Mouse (Mus musculus): ENCODE results near the gene BC025446. TPM values are rescaled to one million over a fixed set of nuclear protein-coding genes. Genes with fewer than 3 reads are reported as not detected.
"Not testable (repeated sequence)": the region's sequence is repeated elsewhere in the genome, so short reads cannot be mapped to it uniquely, and the experiment has no call there.

BC025446 gene
- polyA plus RNA-seq (2016; fragmentation: Nextera tagmentation; extraction: Ambion mirVana): not detected in 2 replicates

- Histone ChIP-seq H3K9me3 (replicated peaks) (no peaks in the 10 kb centered on the region), H3K27me3 (ENCODE audit: low read depth, poor library complexity, severe bottlenecking) (no peaks in the 10 kb centered on the region), H3K4me1 (no peaks in the 10 kb centered on the region), H3K4me3 (no peak within 1 kb of the TSS), H3K36me3 (no peaks in the 10 kb centered on the region), H3K27ac (no peak within 1 kb of the TSS)
- no peak for DNase-seq (ENCODE audit: low spot score)
- whole genome bisulfite sequencing: 83% methylated on average over 7 of the region's 7 CpGs
These were observed at the start of gene BC025446 for GRCm38 (mm10) chr15:75215778-75216691. Gene BC025446, plus strand, starts transcription at chr15:75216376.

DNA sequence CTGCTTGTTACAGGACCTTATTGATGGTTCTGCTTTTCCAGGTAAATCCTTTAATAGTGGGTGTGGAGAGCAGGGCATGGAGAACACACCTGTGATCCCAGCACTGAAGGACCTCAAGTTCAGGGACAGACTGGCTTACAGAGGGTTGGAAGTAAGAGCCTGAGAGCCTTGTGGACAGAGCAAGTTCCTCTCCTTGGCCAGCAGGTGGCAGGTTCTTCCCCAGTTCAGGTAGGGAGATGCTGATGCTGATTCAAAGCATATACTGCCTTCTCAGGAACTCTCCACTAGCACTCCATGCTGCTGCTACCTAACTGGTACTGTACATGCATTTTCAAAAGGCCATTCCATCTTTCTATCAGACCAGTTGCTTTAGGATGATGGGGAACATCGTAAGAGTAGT lies 40.7 kb upstream of the BC025446 start:
- Histone ChIP-seq H3K27ac (no peak overlapping the region), H3K9me3 (replicated peaks) (no peaks in the 10 kb centered on the region), H3K36me3 (no peaks in the 10 kb centered on the region), H3K4me1 (no peaks in the 10 kb centered on the region), H3K27me3 (ENCODE audit: low read depth, poor library complexity, severe bottlenecking) (no peaks in the 10 kb centered on the region), H3K4me3 (no peak overlapping the region)
- peak; percentile 38 for DNase-seq (ENCODE audit: low spot score)
- 63% methylated on average over 1 of the region's 1 CpGs for WGBS

GRCm38 (mm10) chr15:75186291-75186690 lies 29.9 kb upstream of the BC025446 start:
- no peaks in the 10 kb centered on the region for H3K4me1 ChIP-seq
- no peaks in the 10 kb centered on the region for H3K36me3 ChIP-seq
- no peak overlapping the region for H3K4me3 ChIP-seq
- H3K27me3 ChIP-seq (ENCODE audit: low read depth, poor library complexity, severe bottlenecking): no peaks in the 10 kb centered on the region
- H3K27ac ChIP-seq: no peak overlapping the region
- WGBS: 42% methylated on average over 2 of the region's 2 CpGs
- DNase-seq (ENCODE audit: low spot score): no peak
- H3K9me3 ChIP-seq (replicated peaks): no peaks in the 10 kb centered on the region

DNA sequence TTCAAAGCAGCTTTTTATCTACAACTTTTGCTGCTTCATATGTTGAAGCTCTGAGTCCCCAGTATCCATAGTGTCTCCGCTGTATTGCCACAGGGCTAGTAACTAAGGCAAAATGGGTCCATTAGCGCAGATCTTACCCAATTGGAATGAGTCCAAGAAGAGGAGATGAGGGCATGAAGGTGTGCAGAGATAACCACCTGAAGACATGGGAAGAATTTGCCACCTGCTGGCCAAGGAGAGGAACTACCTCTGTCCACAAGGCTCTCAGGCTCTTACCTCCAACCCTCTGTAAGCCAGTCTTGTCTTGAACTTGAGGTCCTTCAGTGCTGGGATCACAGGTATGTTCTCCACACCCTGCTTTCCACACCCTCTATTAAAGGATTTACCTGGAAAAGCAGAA lies 27.1 kb upstream of the BC025446 start:
- Histone ChIP-seq H3K4me1 (no peaks in the 10 kb centered on the region), H3K27me3 (ENCODE audit: low read depth, poor library complexity, severe bottlenecking) (no peaks in the 10 kb centered on the region), H3K4me3 (no peak overlapping the region), H3K36me3 (no peaks in the 10 kb centered on the region), H3K27ac (no peak overlapping the region), H3K9me3 (replicated peaks) (no peaks in the 10 kb centered on the region)
- 67% methylated on average over 2 of the region's 2 CpGs for WGBS
- DNase-seq (ENCODE audit: low spot score): no peak

- H3K36me3 ChIP-seq; H3K27me3 ChIP-seq (ENCODE audit: low read depth, poor library complexity, severe bottlenecking); H3K27ac ChIP-seq; H3K9me3 ChIP-seq (replicated peaks); H3K4me3 ChIP-seq; DNase-seq (ENCODE audit: low spot score); H3K4me1 ChIP-seq: not testable (repeated sequence)
- 42% methylated on average over 2 of the region's 3 CpGs for WGBS
These were observed 25.6 kb upstream of the BC025446 start for GRCm38 (mm10) chr15:75190560-75190959.

DNA sequence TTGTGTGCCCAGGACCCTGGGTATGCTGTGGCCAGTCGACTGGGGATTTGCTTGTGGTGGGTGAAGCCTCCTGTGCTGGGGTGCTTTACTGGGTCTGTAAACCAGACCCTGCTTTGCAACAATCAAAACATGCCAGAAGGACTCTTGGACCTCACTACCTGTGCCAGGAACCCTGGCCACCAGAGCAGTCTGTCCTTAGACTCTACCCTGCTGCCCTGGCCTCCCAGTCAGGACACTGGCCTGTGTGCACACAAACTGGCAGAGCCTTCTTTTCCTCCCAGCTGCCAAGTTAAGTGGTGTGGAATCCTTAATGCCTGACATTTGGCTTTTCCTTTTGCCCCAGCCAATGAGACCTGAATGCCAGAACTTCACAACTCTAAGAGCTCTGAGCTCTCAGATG lies 655 bp downstream of the BC025446 start:
- Histone ChIP-seq H3K4me3 (no peak overlapping the region), H3K4me1 (no peaks in the 10 kb centered on the region), H3K27me3 (ENCODE audit: low read depth, poor library complexity, severe bottlenecking) (no peaks in the 10 kb centered on the region), H3K36me3 (no peaks in the 10 kb centered on the region), H3K9me3 (replicated peaks) (no peaks in the 10 kb centered on the region), H3K27ac (no peak overlapping the region)
- 75% methylated on average over 1 of the region's 1 CpGs for WGBS
- no peak for DNase-seq (ENCODE audit: low spot score)

DNA sequence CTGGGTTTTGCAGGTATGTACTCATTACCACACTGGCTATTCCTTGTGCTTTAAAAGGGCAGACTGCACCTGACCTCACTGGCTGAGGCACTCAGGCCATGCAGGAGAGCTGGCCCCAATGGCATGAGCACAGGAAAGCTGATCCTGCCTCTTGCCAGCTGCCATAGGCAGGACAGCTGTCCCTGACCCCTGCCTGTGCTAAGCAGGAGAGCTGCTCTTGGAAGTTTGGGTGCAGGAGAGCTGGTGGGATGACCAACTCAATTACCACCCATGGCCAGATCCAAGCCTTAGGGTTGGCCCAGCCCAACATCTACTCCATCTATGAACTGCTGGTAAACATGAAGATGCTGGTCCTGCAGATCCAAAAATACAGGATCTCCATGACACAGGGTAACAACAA lies 5.8 kb downstream of the BC025446 start:
- no peaks in the 10 kb centered on the region for H3K4me1 ChIP-seq
- DNase-seq (ENCODE audit: low spot score): no peak
- no peaks in the 10 kb centered on the region for H3K27me3 ChIP-seq (ENCODE audit: low read depth, poor library complexity, severe bottlenecking)
- H3K4me3 ChIP-seq: no peak overlapping the region
- no peak overlapping the region for H3K27ac ChIP-seq
- no peaks in the 10 kb centered on the region for H3K36me3 ChIP-seq
- H3K9me3 ChIP-seq (replicated peaks): no peaks in the 10 kb centered on the region

- no peaks in the 10 kb centered on the region for H3K27me3 ChIP-seq (ENCODE audit: low read depth, poor library complexity, severe bottlenecking)
- WGBS: 97% methylated on average over 3 of the region's 3 CpGs
- no peaks in the 10 kb centered on the region for H3K36me3 ChIP-seq
- H3K27ac ChIP-seq: no peak overlapping the region
- H3K4me1 ChIP-seq: no peaks in the 10 kb centered on the region; the same call in 1 of the 2 replicates
- H3K9me3 ChIP-seq (replicated peaks): no peaks in the 10 kb centered on the region
- no peak overlapping the region for H3K4me3 ChIP-seq
- DNase-seq (ENCODE audit: low spot score): no peak
These were observed 21.6 kb downstream of the BC025446 start for GRCm38 (mm10) chr15:75237736-75238288.

GRCm38 (mm10) chr15:75240558-75240957 lies 24.4 kb downstream of the BC025446 start:
- WGBS: 49% methylated on average over 2 of the region's 2 CpGs
- no peaks in the 10 kb centered on the region for H3K9me3 ChIP-seq (replicated peaks)
- no peaks in the 10 kb centered on the region; the same call in 1 of the 2 replicates for H3K4me1 ChIP-seq
- DNase-seq (ENCODE audit: low spot score): no peak
- H3K27ac ChIP-seq: no peak overlapping the region
- H3K4me3 ChIP-seq: no peak overlapping the region
- H3K27me3 ChIP-seq (ENCODE audit: low read depth, poor library complexity, severe bottlenecking): no peaks in the 10 kb centered on the region
- no peaks in the 10 kb centered on the region for H3K36me3 ChIP-seq

DNA sequence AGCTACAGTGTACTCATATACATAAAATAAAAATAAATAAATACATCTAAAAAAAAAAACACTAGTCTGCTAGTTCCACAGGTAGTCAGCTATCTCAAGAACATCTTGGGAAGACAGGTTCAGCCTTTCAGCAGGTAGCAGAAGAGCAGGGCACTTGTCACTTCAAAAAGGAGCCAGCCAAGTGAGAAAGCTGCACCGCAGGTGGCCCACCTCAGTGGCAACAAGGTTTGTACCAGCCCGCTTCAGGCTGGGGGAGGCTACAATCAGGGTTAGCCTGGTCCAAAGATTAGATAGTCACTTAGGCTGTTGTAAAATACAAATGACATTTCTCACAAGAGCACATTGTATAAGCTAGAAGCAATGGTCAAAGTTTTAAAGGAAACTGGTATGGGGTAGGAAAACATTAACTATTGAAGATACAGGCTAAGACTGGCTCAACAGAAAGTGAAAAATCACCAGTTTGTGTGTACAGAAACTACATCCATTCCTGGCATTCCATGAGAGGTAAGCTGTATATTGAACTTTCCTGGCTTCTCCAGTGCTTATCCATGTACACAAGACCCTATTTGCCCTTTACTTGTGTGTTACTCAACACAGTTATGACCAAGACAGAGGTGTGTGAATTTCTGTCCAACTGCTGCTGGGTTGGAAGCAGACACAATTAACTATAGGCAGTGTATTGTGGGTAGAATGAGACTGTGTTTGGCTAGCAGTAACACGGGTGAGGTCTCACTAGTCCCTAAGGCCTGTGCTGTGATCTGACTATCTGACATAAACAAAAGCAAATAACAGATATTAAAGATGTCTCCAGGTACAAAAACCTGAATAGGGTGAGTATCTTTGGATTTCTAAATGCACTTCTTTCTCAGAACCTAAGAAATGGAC lies 26.8 kb downstream of the BC025446 start:
- DNase-seq (ENCODE audit: low spot score): no peak
- Histone ChIP-seq H3K36me3 (no peaks in the 10 kb centered on the region), H3K9me3 (replicated peaks) (no peaks in the 10 kb centered on the region), H3K27ac (no peak overlapping the region), H3K4me1 (no peaks in the 10 kb centered on the region; the same call in 1 of the 2 replicates), H3K27me3 (ENCODE audit: low read depth, poor library complexity, severe bottlenecking) (no peaks in the 10 kb centered on the region), H3K4me3 (no peak overlapping the region)
- WGBS: 87% methylated on average over 3 of the region's 3 CpGs

- H3K27ac ChIP-seq: no peak overlapping the region
- 87% methylated on average over 3 of the region's 3 CpGs for WGBS
- H3K27me3 ChIP-seq (ENCODE audit: low read depth, poor library complexity, severe bottlenecking): no peaks in the 10 kb centered on the region
- H3K36me3 ChIP-seq: no peaks in the 10 kb centered on the region
- no peak overlapping the region for H3K4me3 ChIP-seq
- DNase-seq (ENCODE audit: low spot score): no peak
- H3K4me1 ChIP-seq: no peaks in the 10 kb centered on the region
- no peaks in the 10 kb centered on the region for H3K9me3 ChIP-seq (replicated peaks)
These were observed 38.5 kb downstream of the BC025446 start for GRCm38 (mm10) chr15:75254671-75255070.

- Histone ChIP-seq H3K4me1 (no peaks in the 10 kb centered on the region), H3K27ac (no peak overlapping the region), H3K9me3 (replicated peaks) (no peaks in the 10 kb centered on the region), H3K27me3 (ENCODE audit: low read depth, poor library complexity, severe bottlenecking) (no peaks in the 10 kb centered on the region), H3K4me3 (no peak overlapping the region), H3K36me3 (no peaks in the 10 kb centered on the region)
- DNase-seq (ENCODE audit: low spot score): no peak
These were observed 49.7 kb downstream of the BC025446 start for GRCm38 (mm10) chr15:75265863-75266262.

DNA sequence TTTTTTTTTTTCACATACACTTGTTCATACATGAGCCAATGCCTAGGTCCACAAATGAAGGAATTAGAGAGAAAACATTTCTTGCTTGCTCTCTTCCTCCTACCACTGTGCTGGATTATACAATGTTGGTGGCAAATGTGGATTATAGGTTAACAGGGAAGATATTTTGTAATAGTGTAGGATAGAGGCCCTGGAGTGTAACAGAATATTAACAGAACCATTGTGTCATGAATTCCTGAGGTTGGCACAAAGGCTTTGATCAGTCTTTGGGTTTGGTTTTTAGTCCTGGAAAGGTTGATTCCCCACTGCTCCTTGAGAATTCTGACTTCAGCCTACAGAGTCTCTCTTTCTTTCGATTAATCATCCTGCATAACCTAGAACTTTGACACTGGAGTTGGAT lies 50.5 kb downstream of the BC025446 start:
- no peaks in the 10 kb centered on the region for H3K27me3 ChIP-seq (ENCODE audit: low read depth, poor library complexity, severe bottlenecking)

More for the DNA sequence above, 50.5 kb downstream of the BC025446 start:
- H3K9me3 ChIP-seq (replicated peaks): no peaks in the 10 kb centered on the region
- no peak overlapping the region for H3K27ac ChIP-seq
- DNase-seq (ENCODE audit: low spot score): no peak
- H3K4me3 ChIP-seq: no peak overlapping the region
- H3K4me1 ChIP-seq: no peaks in the 10 kb centered on the region
- H3K36me3 ChIP-seq: no peaks in the 10 kb centered on the region
- 65% methylated on average over 1 of the region's 1 CpGs for WGBS

All from limb, embryonic 10.5 days (tissue).